Mouse (Mus musculus) CH12.LX (cell line): ENCODE data around the gene Scfd2. TPM values are rescaled to one million over a fixed set of nuclear protein-coding genes. Genes with fewer than 3 reads are reported as not detected.

ENCODE experiments used
- DNase-seq: peaks from one replicate; pipeline ENCODE4 v3.0.0-alpha.2; 2013; ENCODE audit errors: extremely low read depth
- H3K27ac ChIP-seq: 2 replicates; pipeline ENCODE4 v1.5.1; 2012; ENCODE audit warnings: low read depth, mild to moderate bottlenecking, control low read depth, moderate library complexity; ENCODE audit not compliant: insufficient read depth
- H3K27me3 ChIP-seq: replicated peaks from 2 replicates; pipeline ENCODE3; 2012; ENCODE audit warnings: inconsistent platforms
- H3K36me3 ChIP-seq, 2 experiments: replicated peaks in 1 of 2; 2 replicates each; pipeline versions ENCODE3 to v1.6.1; 2012; ENCODE audit warnings: inconsistent platforms in 1 of 2, low read length in 1 of 2, mild to moderate bottlenecking in 1 of 2, mixed read lengths in 1 of 2, moderate library complexity in 1 of 2; ENCODE audit not compliant: control insufficient read depth in 1 of 2, insufficient read depth in 1 of 2
- H3K4me1 ChIP-seq, 2 experiments: 2 replicates each; pipeline ENCODE4 v1.6.1; 2012; ENCODE audit warnings: inconsistent platforms in 1 of 2, moderate library complexity in 1 of 2; ENCODE audit not compliant: insufficient read depth in 2 of 2, control insufficient read depth in 1 of 2
- H3K4me2 ChIP-seq: 2 replicates; pipeline ENCODE4 v1.6.1; 2012; ENCODE audit warnings: low read depth, mild to moderate bottlenecking, control low read depth; ENCODE audit not compliant: poor library complexity, insufficient read depth, severe bottlenecking
- H3K4me3 ChIP-seq, 3 experiments: fragments of 150-350 bp in 1 of 3; sonication (generic) in 1 of 3; replicated peaks in 1 of 3; 2 replicates each; pipeline versions ENCODE3 to v1.5.1; 2011 to 2012; ENCODE audit warnings: low read depth in 2 of 3, low read length in 2 of 3, mild to moderate bottlenecking in 2 of 3, moderate library complexity in 2 of 3, control low read depth in 1 of 3, improper control_type of control experiment in 1 of 3, inconsistent platforms in 1 of 3, mixed read lengths in 1 of 3; ENCODE audit not compliant: poor library complexity in 1 of 3
- H3K79me2 ChIP-seq: replicated peaks from 2 replicates; pipeline ENCODE4 v1.6.1; 2012; ENCODE audit warnings: mild to moderate bottlenecking, moderate library complexity; ENCODE audit not compliant: control insufficient read depth, poor library complexity, insufficient read depth, severe bottlenecking; ENCODE audit errors: extremely low read depth
- H3K9ac ChIP-seq: 2 replicates; pipeline ENCODE4 v1.6.1; 2012; ENCODE audit warnings: low read depth, mild to moderate bottlenecking, control low read depth, moderate library complexity; ENCODE audit not compliant: insufficient read depth
- H3K9me3 ChIP-seq: replicated peaks from 2 replicates; pipeline ENCODE3; 2012; ENCODE audit warnings: low read length, inconsistent platforms, mixed read lengths
- BHLHE40 ChIP-seq: IDR thresholded peaks from 2 replicates; pipeline ENCODE4 v1.6.1; 2011; ENCODE audit warnings: mild to moderate bottlenecking, low read depth, low read length, improper control_type of control experiment
- CHD1 ChIP-seq: IDR thresholded peaks from 2 replicates; pipeline ENCODE4 v1.6.1; 2012; ENCODE audit warnings: low read depth, low read length, improper control_type of control experiment, inconsistent platforms
- CHD2 ChIP-seq: IDR thresholded peaks from 2 replicates; pipeline ENCODE4 v1.6.1; 2011; ENCODE audit warnings: low read length, improper control_type of control experiment
- CTCF ChIP-seq, 2 experiments: IDR thresholded peaks in 1 of 2; conservative IDR thresholded peaks in 1 of 2; 2 replicates each; pipeline ENCODE4 v1.5.1; 2011 to 2012; ENCODE audit warnings: low read depth in 2 of 2, low read length in 2 of 2, improper control_type of control experiment in 1 of 2, inconsistent platforms in 1 of 2, mild to moderate bottlenecking in 1 of 2, moderate library complexity in 1 of 2
- E2F4 ChIP-seq: IDR thresholded peaks from 2 replicates; pipeline ENCODE4 v1.6.1; 2011; ENCODE audit warnings: low read depth, low read length, improper control_type of control experiment; ENCODE audit not compliant: insufficient replicate concordance
- ELF1 ChIP-seq: IDR thresholded peaks from 2 replicates; pipeline ENCODE4 v1.6.1; 2014; ENCODE audit warnings: low read depth, mild to moderate bottlenecking, inconsistent platforms, low read length, improper control_type of control experiment
- JUND ChIP-seq: conservative IDR thresholded peaks from 2 replicates; pipeline ENCODE4 v1.6.1; 2011; ENCODE audit warnings: low read depth, low read length, improper control_type of control experiment
- MAFK ChIP-seq: IDR thresholded peaks from 2 replicates; pipeline ENCODE4 v1.6.1; 2011; ENCODE audit warnings: low read length, improper control_type of control experiment; ENCODE audit not compliant: insufficient replicate concordance
- MAX ChIP-seq: IDR thresholded peaks from 2 replicates; pipeline ENCODE4 v1.6.1; 2011; ENCODE audit warnings: low read length, improper control_type of control experiment
- MAZ ChIP-seq: IDR thresholded peaks from 2 replicates; pipeline ENCODE4 v1.6.1; 2012; ENCODE audit warnings: low read depth, mild to moderate bottlenecking, inconsistent platforms, low read length, improper control_type of control experiment, moderate library complexity
- MEF2A ChIP-seq: IDR thresholded peaks from 2 replicates; pipeline ENCODE4 v1.6.1; 2014; ENCODE audit warnings: low read depth, mild to moderate bottlenecking, inconsistent platforms, low read length, improper control_type of control experiment, borderline replicate concordance
- NELFE ChIP-seq: IDR thresholded peaks from 2 replicates; pipeline ENCODE4 v1.6.1; 2011; ENCODE audit warnings: low read depth, low read length, improper control_type of control experiment
- POLR2AphosphoS2 ChIP-seq: IDR thresholded peaks from 2 replicates; pipeline ENCODE4 v1.6.1; 2011; ENCODE audit warnings: low read depth, low read length, improper control_type of control experiment
- RCOR1 ChIP-seq: conservative IDR thresholded peaks from 2 replicates; pipeline ENCODE4 v1.6.1; 2012; ENCODE audit warnings: low read depth, mild to moderate bottlenecking, inconsistent platforms, low read length, improper control_type of control experiment
- SIN3A ChIP-seq: IDR thresholded peaks from 2 replicates; pipeline ENCODE4 v1.6.1; 2012; ENCODE audit warnings: low read length, improper control_type of control experiment, inconsistent platforms
- SMC3 ChIP-seq: IDR thresholded peaks from 2 replicates; pipeline ENCODE4 v1.6.1; 2011; ENCODE audit warnings: low read depth, low read length, improper control_type of control experiment
- TBP ChIP-seq: conservative IDR thresholded peaks from 2 replicates; pipeline ENCODE4 v1.6.1; 2011; ENCODE audit warnings: low read depth, low read length, improper control_type of control experiment
- UBTF ChIP-seq: IDR thresholded peaks from 2 replicates; pipeline ENCODE4 v1.6.1; 2012; ENCODE audit warnings: low read depth, mild to moderate bottlenecking, inconsistent platforms, low read length, improper control_type of control experiment, moderate library complexity
- USF1 ChIP-seq: IDR thresholded peaks from 2 replicates; pipeline ENCODE4 v1.6.1; 2014; ENCODE audit warnings: low read depth, mild to moderate bottlenecking, inconsistent platforms, low read length, improper control_type of control experiment
- USF2 ChIP-seq: conservative IDR thresholded peaks from 2 replicates; pipeline ENCODE4 v1.6.1; 2011; ENCODE audit warnings: low read depth, low read length, improper control_type of control experiment
- ZC3H11A ChIP-seq: IDR thresholded peaks from 2 replicates; pipeline ENCODE4 v1.6.1; 2012; ENCODE audit warnings: low read depth, mild to moderate bottlenecking, inconsistent platforms, low read length, improper control_type of control experiment
- ZKSCAN1 ChIP-seq: IDR thresholded peaks from 2 replicates; pipeline ENCODE4 v1.6.1; 2012; ENCODE audit warnings: low read depth, inconsistent platforms, low read length, improper control_type of control experiment, borderline replicate concordance
- ZMIZ1 ChIP-seq: IDR thresholded peaks from 2 replicates; pipeline ENCODE4 v1.6.1; 2012; ENCODE audit warnings: low read depth, mild to moderate bottlenecking, inconsistent platforms, low read length, improper control_type of control experiment
- dilution Hi-C: fragments of 300-500 bp; cut with MboI; formaldehyde crosslinking; loops from 2 replicates; pipeline ENCODE4 v1.14.3; 2020; ENCODE audit warnings: low sequenced_read_pairs; ENCODE audit not compliant: extremely low pct_unique_long_range_greater_than_20kb, extremely low pct_ligation_motif_present
- in situ Hi-C: fragments of 300-500 bp; cut with MboI; formaldehyde crosslinking; loops from 3 replicates; pipeline ENCODE4 v1.14.3; 2019; ENCODE audit warnings: low sequenced_read_pairs, low pct_ligation_motif_present, low pct_unique_long_range_greater_than_20kb, mixed read lengths
- polyA plus RNA-seq: library from polyadenylated mRNA; unstranded; fragments of >175 nt; gene quantifications from 2 replicates; pipeline ENCODE4 v1.2.1, GENCODE M21; 2012; ENCODE audit warnings: low read depth; ENCODE audit not compliant: insufficient read length
- total RNA-seq, 2 experiments: library from RNA; depleted of rRNA; stranded (reverse); fragments of 300-350 nt in 1 of 2; fragments of >200 nt in 1 of 2; gene quantifications; 2 replicates each; pipeline ENCODE4 v1.2.3; 2012 to 2014

Gene Scfd2
- total and polyA plus RNA-seq, 3 experiments: 13.2 to 18.0 (median 14.4) TPM

GRCm38 (mm10) chr5:74173162-74173844 lies 358.3 kb downstream of the Scfd2 start:
- TF ChIP-seq USF2 (no peak), CTCF (conservative IDR thresholded peaks at IDR 0.05 in 1 of 2, IDR thresholded peaks at IDR 0.05 in 1 of 2; ENCODE audit: low read depth in 2 of 2, low read length in 2 of 2) (no peak), MAFK (no peak), ZKSCAN1 (no peak)
- no peak for DNase-seq
- H3K9ac ChIP-seq: no peak overlapping the region
- in situ Hi-C loops: no loop called here
- no peak overlapping the region for H3K27ac ChIP-seq
- no peaks in the 10 kb centered on the region for H3K9me3 ChIP-seq
- dilution Hi-C loops: no loop called here
- no peak overlapping the region for H3K4me2 ChIP-seq
- H3K79me2 ChIP-seq: no peaks in the 10 kb centered on the region
- H3K4me1 ChIP-seq: peaks cover 0 to 2% of the 10 kb centered on the region in 2 experiments; a peak in 1 of 4 replicates
- H3K4me3 ChIP-seq: no peak overlapping the region
- H3K36me3 ChIP-seq: no peaks in the 10 kb centered on the region
- H3K27me3 ChIP-seq: no peaks in the 10 kb centered on the region

- Histone ChIP-seq H3K27me3 (no peaks in the 10 kb centered on the region), H3K4me3 (no peak overlapping the region)
These were observed 359.4 kb downstream of the Scfd2 start for GRCm38 (mm10) chr5:74172208-74172607.

GRCm38 (mm10) chr5:74171768-74172167 lies 359.8 kb downstream of the Scfd2 start:
- Histone ChIP-seq H3K9me3 (no peaks in the 10 kb centered on the region), H3K9ac (no peak overlapping the region), H3K4me2 (no peak overlapping the region), H3K79me2 (no peaks in the 10 kb centered on the region), H3K27me3 (no peaks in the 10 kb centered on the region), H3K36me3 (no peaks in the 10 kb centered on the region), H3K4me1 (peaks cover 3 to 5% of the 10 kb centered on the region in 2 experiments), H3K4me3 (no peak overlapping the region), H3K27ac (no peak overlapping the region)
- no peak for DNase-seq
- in situ Hi-C loops: no loop called here
- TF ChIP-seq ZMIZ1 (no peak), MAX (no peak), SMC3 (no peak), POLR2AphosphoS2 (no peak), USF1 (no peak), BHLHE40 (no peak), MAZ (no peak), CHD2 (no peak), SIN3A (no peak), CHD1 (no peak), ZC3H11A (no peak), MEF2A (no peak), TBP (no peak), RCOR1 (no peak), E2F4 (no peak), NELFE (no peak)
- dilution Hi-C loops: no loop called here

More at GRCm38 (mm10) chr5:74172208-74172607, 359.4 kb downstream of the Scfd2 start:
- no peak for DNase-seq
- no peaks in the 10 kb centered on the region for H3K9me3 ChIP-seq
- H3K27ac ChIP-seq: no peak overlapping the region
- H3K79me2 ChIP-seq: no peaks in the 10 kb centered on the region
- dilution Hi-C loops (no loop called here), in situ Hi-C loops (no loop called here)
- TF ChIP-seq E2F4 (no peak), SMC3 (no peak), CTCF (conservative IDR thresholded peaks at IDR 0.05 in 1 of 2, IDR thresholded peaks at IDR 0.05 in 1 of 2; ENCODE audit: low read depth in 2 of 2, low read length in 2 of 2) (no peak), ELF1 (no peak), SIN3A (no peak), UBTF (no peak), JUND (no peak)
- no peaks in the 10 kb centered on the region for H3K36me3 ChIP-seq
- no peak overlapping the region for H3K4me2 ChIP-seq
- H3K4me1 ChIP-seq: peaks cover under 1 to 2% of the 10 kb centered on the region in 2 experiments; a peak in 2 of 4 replicates
- H3K9ac ChIP-seq: no peak overlapping the region
